Mouse (Mus musculus): Measurements from ENCODE around the gene Apobec3.

DNA sequence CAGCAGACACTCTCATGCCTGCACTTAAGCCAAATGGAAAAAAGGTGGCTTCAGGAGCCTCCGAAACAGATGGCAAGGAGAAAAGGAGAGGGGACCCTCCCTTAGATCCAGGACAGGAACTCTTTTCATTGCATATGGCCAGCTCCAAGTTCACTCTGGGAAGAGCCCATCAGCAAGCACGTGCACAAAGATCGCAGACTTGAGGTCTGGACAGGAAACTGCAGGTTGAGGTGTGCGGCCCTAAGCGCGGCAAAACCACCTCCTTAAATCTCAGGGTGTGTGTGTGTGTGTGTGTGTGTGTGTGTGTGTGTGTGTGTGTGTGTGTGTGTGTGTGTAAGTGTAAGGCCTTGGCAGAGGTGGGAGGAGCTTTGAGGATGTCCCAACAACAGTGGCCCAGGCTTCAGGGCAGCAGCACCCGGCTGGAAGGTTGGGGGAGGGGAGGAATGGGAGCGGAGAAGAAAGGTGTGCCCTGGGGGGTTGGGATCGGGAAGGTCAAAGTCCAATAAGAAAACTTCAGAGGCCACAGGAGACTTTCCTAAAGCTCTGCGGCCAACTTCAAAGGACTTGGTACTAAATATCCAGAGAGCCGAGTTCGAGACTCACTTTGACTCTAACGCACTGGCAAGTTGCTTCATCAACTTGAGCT lies 40.2 kb downstream of the Apobec3 start:
- TF ChIP-seq CTCF (IDR thresholded peaks at IDR 0.05; ENCODE audit: low read depth, low read length) (no peak), POLR2A (IDR thresholded peaks at IDR 0.05; ENCODE audit: borderline replicate concordance, low read depth, low read length) (no peak)

Measured in bone marrow macrophage, adult 2 months (primary cell).